Mouse (Mus musculus) right cerebral cortex, postnatal 14 days (tissue): ENCODE measurements at regions not wholly inside any gene's neighbourhood (a gene's known extent, or its start where the extent isn't known, plus 50 kb on each side); places are given as distances from the start of the nearest gene placed in this dataset.

ENCODE experiments used
- DNase-seq: peaks from one replicate; pipeline ENCODE4 v3.0.0; 2022

DNA sequence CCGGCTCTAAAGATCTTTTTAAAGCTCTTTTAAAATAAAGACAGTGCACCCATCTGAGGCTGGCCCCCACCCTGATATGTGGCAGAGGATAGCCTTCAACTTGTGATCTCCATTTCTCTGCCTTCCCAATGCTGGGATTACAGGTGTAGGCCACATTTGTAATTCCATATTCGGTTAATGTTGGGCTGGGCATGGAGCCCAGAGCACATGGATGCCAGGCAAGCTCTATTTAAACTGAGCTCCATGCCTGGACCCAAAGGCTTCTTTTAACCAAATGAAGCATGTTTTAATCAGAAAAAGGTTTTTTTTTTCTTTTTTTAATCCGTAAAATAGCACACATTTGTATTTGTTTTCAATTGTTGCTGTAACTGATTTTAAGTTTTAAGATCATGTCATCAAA is 82.2 kb upstream of the Eif4g2 start:
- DNase-seq = no peak

DNA sequence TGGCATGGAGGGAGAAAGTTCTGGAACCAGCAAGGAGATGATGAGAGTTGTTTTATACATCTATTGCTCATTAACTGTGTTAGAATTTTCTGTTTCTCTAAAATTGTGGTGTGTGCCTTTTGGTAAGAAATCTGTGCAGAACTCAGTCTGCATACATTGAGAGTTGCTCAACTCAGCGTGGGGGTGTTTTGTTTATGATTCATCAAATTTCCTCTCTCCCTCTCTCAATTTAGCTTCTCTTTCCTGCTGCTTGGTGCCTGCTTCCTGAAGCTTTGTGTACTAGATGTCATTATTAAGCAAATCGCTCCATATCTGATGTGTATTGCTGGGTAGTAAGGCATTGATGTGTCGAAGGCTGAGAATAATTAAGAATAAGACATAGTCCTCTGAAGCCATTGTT is 81.4 kb upstream of the Eif4g2 start:
- no peak for DNase-seq

DNA sequence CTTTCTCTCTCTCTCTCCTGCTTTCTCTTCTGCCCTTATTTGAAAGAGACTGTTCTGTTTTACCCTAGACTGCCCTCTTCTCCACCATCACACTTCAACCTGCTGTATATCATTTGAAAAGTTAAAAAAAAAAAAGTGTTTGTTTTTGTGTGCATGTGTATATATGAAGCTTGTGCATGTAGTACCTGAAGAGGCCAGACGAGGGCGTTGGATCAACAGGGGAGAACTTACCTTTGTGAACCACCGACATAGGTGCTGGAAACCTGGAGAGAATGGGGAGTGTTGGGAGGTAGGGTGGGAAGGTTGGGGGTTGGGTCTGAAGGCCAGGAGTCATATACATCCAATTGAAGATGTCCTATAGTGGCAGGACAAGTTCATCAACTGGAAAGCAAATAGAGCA is 81.0 kb upstream of the Eif4g2 start:
- DNase-seq = no peak

DNA sequence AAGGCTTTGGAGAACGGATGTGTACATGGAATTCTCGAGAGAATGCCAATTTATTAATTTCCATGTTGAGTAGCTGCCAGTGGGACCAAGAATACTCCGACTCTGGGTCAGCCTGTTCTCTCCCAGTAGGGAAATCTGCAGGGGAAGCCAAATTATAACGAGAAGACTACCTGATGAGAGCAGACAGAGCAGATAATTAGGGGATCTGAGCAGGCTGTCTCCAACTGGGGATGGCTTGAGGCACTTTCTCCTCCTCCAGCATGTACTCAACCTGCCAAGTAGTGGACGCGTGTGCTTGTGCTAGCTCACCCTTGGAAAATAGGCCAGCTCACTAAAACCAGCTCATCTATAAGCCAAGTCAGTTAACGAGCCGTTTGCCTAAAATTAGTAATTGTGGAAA is 80.5 kb upstream of the Eif4g2 start:
- DNase-seq = no peak

DNA sequence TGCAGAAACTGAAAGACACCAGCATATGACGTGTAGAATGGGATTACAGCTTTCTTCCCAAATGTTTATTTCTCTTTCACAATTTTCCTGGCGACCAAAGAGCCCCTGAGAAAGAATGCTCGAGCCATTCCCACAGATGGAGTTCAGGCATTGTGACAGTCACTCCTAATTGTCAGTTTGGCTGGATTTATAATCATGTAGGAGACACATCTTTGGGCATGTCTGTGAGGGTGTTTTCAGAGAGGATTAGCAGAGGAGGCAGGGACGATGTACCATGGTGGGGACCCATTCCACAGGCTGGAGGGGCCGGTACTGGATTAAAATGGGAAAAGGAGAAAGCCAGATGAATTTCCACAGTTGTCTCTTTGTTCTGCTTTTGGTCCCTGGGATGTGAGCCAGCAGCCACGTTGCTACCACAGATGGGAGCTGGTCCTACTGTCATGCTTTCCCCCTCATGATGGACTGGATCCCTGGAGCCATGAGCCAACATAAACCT is 76.0 kb upstream of the Eif4g2 start:
- no peak for DNase-seq

DNA sequence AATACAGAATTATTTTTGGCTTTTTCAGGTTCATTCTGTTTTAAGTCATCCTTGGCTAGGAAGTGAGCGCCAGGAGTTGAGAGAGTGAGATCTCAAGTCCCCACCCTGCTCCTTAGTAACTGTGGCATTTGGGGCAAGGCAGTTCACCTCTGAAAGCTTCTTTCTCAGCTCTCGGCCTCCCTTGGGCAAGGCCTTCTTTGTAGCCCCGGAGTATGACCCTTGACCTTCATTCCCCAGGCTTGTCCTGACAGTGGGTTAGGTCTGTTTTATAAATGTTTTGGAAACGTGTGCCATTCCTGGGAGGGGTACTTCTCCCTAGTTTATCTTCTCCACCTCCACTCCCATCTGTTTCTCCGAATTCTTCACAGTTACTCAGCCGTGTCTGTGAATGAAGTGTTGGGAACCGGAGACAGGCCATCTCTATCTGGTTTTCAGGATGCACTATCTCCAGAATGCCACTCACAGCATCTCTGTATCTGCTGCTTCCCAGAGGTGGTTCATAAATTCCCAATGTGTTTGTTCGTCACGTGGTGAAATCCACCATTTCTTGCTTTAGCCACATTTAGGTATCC is 75.0 kb upstream of the Eif4g2 start:
- no peak for DNase-seq

DNA sequence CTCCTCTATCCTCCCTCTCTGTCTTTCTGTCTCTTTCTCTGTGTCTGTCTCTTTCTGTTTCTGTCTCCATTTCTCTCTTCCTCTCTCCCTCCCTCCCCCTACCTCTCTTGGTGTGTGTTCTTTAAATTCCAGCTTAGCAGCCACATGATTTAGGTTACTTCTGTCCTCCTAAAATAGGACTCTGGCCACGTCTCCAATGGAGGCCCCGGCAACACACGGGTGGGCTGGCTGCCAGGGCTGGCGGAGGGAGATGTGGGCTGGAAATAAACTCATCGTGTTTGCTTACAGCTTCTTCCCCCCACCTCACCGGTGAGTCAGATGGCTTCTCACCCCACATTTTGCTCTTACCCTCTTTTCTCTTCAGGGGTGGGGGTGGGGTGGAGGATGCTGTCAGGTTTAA is 74.5 kb upstream of the Eif4g2 start:
- DNase-seq = peak; percentile 88

DNA sequence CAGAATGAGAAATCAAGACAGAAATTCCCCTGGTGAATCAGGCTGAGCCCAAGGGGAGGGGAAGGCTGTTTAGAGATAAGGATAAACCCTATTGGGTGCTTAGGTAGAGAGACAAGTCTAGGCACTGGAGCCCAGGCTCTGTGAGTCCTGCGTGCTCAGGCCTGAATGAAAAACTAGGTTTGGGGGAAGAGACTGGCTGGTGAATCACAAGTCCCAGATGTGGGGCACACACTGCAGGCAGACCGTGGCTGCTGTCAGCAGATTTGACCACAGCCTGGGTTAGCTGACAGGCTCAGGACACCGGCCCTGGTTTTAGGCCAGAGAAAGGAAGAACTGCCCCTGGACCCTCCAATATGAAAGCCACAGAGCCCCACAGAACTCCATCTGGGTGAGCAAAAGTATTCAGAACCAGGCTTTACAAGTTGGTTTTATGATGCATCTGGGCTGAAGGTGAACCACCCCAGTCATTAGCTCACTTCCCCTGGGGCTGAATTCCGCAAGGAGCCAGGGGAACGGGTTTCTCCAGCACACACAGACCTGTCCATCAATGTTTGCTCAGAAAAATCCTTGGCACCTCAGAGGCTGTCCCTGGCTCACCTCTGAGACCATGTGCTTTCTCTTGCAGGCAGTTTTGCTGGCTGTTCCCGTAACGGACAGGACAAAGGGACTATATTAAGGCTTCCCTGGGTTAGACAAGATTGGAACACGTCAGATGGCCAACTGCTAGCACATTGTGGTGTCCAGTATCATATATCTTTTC is 73.8 kb upstream of the Eif4g2 start:
- peak; percentile 9 for DNase-seq

DNA sequence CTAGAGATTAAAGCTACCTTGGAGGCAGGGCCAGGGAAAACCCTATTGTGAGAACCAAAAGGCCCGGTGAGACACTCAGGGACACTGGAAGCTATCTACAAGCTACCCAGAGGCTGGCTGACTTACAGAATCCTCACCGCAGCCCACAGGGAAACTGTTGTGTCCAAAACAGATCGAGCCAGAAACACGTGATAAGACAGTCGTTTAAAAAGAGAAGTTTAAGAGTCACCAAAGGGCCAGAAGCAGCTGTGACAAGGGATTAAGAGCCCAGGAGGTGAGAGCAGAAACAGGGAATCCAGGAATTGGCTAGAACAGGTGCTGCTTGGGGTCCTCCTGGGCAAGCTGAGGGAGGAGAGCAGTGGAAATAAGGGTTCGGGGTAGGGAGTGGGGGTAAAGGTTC is 73.2 kb upstream of the Eif4g2 start:
- DNase-seq = no peak

DNA sequence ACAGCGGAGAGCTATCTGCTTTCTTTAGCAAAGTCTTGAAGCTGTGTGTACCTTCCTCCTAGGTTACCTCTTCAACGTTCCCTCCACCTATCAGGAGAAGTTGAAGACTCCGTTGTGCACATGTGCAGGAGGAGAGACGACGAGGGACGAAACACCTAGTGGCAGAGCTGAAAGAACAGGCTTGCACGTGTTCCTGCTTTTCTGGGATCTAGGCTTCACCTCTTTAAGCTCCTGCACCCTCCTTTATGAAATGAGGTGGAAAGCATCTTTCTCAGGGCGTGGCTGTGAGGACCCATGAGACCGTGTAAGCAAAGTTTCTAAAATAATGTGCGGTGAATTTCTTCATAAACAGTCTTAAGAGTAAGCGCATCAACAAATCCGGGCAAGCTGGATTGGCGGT is 71.4 kb upstream of the Eif4g2 start:
- DNase-seq = no peak

DNA sequence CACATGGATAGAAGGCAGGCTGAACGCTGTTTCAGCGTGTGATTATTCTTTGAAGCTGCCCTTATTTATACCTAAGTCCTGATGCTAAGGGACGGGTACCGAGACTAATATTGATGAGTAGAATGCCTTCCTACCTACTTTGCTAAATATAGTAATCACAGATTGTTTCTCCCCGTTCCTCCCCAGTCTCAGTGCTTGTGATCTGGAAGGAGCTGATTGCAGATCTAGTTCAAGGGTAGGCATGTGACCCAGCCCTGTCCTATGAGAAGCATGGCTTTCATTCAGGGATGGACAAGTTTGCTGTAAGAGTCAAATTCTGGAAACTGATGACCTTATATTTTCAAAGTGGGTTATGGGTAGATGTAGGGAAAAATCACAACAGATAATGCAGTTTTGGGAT is 67.7 kb upstream of the Eif4g2 start:
- DNase-seq = no peak

DNA sequence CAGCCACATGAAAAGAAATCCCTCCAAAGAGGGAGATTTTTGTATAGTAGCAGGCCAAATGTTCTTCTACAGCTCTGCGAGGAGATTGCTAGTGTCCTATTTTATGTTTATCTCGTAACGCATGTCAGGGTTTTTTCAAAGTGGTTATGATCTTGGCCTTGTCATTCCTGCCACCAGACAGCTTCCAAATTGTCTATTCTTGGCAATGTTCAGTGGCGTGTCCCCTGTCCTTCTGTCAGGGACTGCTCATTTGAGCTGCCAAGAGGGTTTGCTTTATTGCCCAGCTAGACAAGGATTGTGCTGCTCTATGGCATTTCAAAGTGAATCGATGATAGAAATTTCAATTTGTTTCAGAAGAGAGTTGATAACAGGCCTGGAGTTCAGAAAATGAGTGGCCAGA is 67.3 kb upstream of the Eif4g2 start:
- DNase-seq = no peak

DNA sequence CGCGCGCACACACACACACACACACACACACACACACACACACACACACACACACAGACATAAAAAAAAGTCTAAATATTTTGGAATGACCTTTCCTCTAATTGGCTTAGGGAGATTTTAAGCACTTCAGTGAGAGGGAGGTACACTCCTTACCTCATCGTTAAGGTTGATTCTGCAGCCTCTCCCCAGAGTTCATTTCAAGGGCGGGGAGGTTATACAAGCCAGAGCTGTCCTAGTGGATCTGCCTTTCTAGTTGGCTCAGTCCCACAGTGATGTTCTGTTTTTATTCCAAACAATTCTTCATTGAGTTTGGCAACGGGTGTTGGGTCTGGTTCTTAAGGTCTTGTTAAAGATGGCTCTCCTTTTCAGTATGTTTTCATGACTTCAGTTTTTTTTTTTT is 64.8 kb upstream of the Eif4g2 start:
- DNase-seq = no peak

DNA sequence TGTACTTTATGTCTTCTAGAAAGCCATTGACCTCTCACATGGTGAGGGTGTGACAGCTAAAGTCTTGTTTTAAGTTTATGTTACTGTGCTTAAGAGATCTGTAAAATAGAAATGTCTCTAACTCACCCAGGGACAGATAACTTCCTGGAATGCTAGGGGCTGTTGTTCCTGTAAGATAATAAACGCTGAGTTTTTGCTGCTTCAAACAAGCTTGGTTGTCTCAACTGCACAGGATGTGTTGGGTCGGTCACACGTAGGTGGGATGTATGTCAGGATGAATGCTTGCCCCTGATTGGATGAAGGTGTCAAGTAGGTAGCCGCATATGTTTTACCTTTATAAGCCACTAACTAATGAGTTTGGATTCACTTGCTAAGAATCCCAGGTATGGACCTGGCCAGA is 63.8 kb upstream of the Eif4g2 start:
- no peak for DNase-seq

DNA sequence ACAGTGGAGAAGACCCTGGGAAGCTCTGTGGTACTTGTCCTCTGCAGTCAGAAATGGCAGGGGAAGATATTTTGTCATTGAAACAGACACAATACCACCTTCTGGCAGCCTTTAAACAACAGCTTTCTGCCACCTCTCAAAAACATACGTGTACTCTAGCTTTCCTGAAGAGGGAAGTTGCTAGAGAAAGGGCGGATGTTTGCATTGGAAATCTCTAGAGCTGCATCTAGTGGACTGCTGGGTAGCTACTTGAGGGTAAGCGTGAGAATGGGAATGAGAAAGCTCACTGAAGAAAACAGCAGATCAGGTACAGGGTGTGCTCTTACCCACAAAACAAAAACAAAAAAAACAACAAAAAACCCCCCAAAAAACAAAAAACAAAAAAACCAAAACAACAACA is 61.4 kb upstream of the Eif4g2 start:
- no peak for DNase-seq

DNA sequence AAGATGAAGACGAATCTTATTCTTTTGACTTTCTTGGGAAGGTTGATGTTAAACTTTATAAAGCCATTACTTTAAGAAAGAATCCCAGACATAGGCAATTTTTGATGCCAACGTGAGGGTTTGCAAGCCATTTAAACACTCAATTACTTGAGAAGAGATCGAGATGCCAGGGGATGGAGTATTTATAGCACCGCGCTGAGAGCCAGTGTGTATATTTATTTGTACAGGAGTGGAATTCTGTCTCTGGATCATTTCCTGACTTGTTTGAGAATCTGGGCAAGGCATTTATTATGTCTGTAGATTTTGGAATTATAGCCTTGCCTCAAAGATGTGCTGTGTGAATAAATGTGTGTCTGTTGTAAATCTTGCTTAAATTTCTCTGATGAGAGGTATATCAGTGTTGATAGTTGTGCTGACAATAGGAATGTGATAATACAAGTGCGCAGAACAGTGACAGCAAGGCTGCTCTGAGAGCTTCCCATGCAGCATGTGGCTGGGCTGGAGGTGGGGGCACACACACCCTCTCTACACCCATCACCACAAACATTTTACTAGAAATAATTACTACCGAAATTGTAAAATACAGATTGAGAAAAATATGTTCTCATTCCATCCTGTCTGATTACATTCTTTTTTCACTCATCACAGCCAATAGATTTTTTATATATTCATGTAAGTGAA is 58.6 kb upstream of the Eif4g2 start:
- no peak for DNase-seq

DNA sequence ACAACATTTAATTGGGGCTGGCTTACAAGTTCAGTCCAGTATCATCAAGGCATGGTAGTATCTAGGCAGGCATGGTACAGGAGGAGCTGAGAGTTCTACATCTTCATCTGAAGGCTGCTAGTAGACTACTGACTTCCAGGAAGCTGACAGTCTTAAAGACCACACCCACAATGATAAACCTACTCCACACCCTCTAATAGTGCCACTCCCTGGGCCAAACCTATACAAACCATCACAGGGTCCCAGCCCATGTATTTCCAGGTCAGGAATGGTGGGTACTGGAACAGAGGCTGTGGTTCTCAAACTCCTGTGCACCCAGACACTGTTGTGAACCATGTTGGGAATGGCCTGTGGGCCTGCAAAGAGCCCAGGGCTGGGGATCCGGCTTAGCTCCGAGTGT is 55.2 kb upstream of the Eif4g2 start:
- DNase-seq = no peak

DNA sequence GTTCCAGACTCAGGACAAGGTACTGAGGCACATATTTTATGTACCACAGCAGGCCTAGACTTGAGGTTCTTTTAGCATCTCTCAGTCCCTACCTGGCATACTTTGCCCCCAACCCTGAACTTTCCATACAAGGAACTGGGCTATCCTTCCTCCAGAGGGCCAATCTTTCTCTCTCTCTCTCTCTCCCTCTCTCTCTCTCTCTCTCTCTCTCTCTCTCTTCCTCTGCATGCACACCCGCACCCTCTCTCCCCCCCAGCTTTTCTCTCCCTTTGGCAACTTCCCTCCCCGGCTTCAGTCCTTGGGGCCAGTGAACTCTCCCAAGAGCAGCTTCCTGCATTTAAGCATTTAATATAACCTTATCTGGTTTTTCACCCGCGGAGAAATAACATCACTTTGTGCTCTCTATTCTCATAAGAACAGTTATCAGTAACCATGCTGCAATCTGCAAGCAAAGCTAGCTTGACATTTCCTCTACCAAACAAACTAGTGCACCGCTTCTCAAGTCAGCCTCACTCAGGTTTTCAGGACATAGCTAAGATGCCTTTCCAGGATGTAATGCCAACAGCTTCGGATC is 53.3 kb upstream of the Eif4g2 start:
- DNase-seq = no peak

DNA sequence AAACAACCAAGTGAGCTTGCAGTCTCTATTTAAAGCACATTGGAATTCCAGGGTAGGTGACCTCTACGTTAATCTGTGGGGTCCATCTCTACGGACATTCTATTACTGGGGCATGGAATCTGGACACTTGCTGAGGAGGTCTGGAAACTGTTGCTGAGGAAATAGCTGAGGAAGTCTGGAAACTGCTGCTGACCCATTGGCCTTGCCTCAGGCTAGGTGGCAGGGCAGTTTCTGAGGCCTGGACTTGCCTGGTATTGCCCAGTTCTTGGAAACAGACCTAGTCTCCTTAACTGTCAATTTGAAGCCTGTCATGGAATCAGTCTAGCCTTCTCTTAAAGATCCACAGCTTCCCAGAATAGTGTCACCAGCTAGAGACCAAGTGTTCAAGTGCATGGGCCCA is 51.7 kb upstream of the Eif4g2 start:
- DNase-seq = no peak
